9 mouse cellular contexts compared by ENCODE assay signal in the genomic region with DNA sequence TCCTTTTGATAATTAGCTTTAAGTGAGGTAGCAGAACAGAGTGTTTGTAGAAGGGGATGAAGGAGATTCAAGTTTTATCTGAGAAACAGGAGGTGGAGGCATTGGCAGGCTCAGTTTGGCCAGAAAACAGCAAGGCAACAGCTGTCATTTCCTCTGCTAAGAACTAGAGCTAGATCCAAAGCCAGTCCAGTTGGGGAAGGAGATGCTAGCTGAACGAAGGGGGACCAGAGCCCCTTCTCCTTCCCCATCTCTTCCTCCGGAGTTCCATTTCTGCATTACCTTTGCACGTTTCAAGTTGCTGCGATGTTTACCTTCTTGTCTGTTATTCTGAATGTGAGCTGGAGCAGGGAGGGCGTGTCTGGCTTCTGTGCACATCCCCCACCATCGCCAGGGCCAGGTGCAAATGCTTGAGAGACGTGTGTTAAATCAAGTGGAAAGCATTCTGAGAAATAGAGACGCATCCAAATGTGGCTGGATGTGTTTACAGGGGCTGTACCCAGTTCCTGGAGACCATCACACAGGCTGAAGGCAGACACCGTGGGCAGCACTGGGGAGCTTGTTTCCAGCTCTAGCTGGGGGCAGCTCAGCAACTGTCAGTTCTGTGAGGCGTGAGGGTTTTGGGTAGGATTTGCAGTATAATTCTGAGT.
DNase-seq lines count a peak whose midpoint lies in the region; ATAC-seq and TF ChIP-seq lines count a peak whose summit lies in the region.
"Had no signal": no experiment of that assay in that cellular context is flagged by ENCODE, and none has a peak within 500 bp of the region (broad histone marks: within the 10 kb centered on the region; RNA-seq: fewer than 3 reads in every experiment).

No protein-coding gene starts in this region.

- 43% methylated on average over 10 of the region's 10 CpGs for WGBS in liver, postnatal 0 days (ENCODE audit: insufficient replicate concordance)

- H3K9ac ChIP-seq in liver, postnatal 0 days (replicated peaks), result no peak overlapping the region

- peak; percentile 43 for DNase-seq in liver, postnatal 0 days
- DNase-seq in liver, result no peak
- peak; percentile 11 for DNase-seq in embryo, embryonic 11 days
- DNase-seq in layer of hippocampus, postnatal 36 days, result peak; percentile 23 to 24
- DNase-seq in thymus, postnatal 0 days (ENCODE audit: low spot score), result peak; percentile 76
- no peak for DNase-seq in urinary bladder, postnatal 4 days (ENCODE audit: low spot score in 2 of 2)

- peak overlapping the region; percentile 44; the same call in 1 of the 2 replicates for H3K27ac ChIP-seq in liver, postnatal 0 days (ENCODE audit: low read depth)
- H3K27ac ChIP-seq: macrophage had no signal

- no peaks in the 10 kb centered on the region for H3K4me1 ChIP-seq in liver, postnatal 0 days (ENCODE audit: insufficient read depth)

- no peak overlapping the region for H3K4me3 ChIP-seq in liver, postnatal 0 days (ENCODE audit: low read depth, low read length)

- H3K36me3 ChIP-seq in liver, postnatal 0 days (replicated peaks; ENCODE audit: insufficient read depth, low read length), result no peaks in the 10 kb centered on the region

- TF ChIP-seq EP300 in liver, postnatal 0 days (IDR thresholded peaks at IDR 0.05; ENCODE audit: low read depth), result peak; percentile 9; the same call in 1 of the 2 replicates

- peak; percentile 67 for ATAC-seq in liver, postnatal 0 days
- ATAC-seq in megakaryocyte-erythroid progenitor cell, adult 5-6 weeks (replicated peaks; ENCODE audit: low FRiP score, low TSS enrichment, poor library complexity, severe bottlenecking), result no peak
- no peak for ATAC-seq in cerebellum, adult (ENCODE audit: insufficient number of reproducible peaks, low FRiP score, low TSS enrichment)

- TF ChIP-seq CTCF in liver, postnatal 0 days (IDR thresholded peaks at IDR 0.05; ENCODE audit: low read depth), result no peak

- H3K9me3 ChIP-seq in liver, postnatal 0 days (ENCODE audit: low read length), result no peaks in the 10 kb centered on the region

- H3K4me2 ChIP-seq in liver, postnatal 0 days (ENCODE audit: low read depth, low read length), result no peak overlapping the region

- H3K27me3 ChIP-seq in liver, postnatal 0 days (ENCODE audit: insufficient read depth, low read length), result no peaks in the 10 kb centered on the region

Comparison
In these comparisons a context has a peak if more than half of its experiments do, and no peak if none do; other contexts are left out.
1. DNase-seq: peak in liver, postnatal 0 days (single experiment), embryo, embryonic 11 days (single experiment), layer of hippocampus, postnatal 36 days (2 of 2) and thymus, postnatal 0 days (single experiment); none in liver (single experiment) and urinary bladder, postnatal 4 days (0 of 2).